Mouse (Mus musculus): ENCODE data around the gene Unc13a. TPM values are rescaled to one million over a fixed set of nuclear protein-coding genes. Genes with fewer than 3 reads are reported as not detected.

Unc13a gene
- polyA plus RNA-seq, 1 experiment from 2014 or later, result 0.59 TPM

- no peak overlapping the region for H3K9ac ChIP-seq (ENCODE audit: low read length)
- ATAC-seq (ENCODE audit: insufficient number of reproducible peaks, low FRiP score, low TSS enrichment, low read depth) (no peak), DNase-seq (ENCODE audit: low spot score) (no peak)
- no peak overlapping the region for H3K27ac ChIP-seq (replicated peaks; ENCODE audit: low read depth, low read length)
- H3K4me1 ChIP-seq (ENCODE audit: control insufficient read depth, insufficient read depth, low read length), result peaks cover 18% of the 10 kb centered on the region
- peaks cover 22% of the 10 kb centered on the region for H3K27me3 ChIP-seq (ENCODE audit: control insufficient read depth, insufficient read depth, low read length)
- H3K4me2 ChIP-seq (ENCODE audit: low read depth, severe bottlenecking), result no peak overlapping the region
- 59% methylated on average over 5 of the region's 5 CpGs for WGBS
- H3K36me3 ChIP-seq (ENCODE audit: control insufficient read depth, insufficient read depth, low read length), result no peaks in the 10 kb centered on the region
- H3K4me3 ChIP-seq (ENCODE audit: low read depth, low read length), result no peak overlapping the region
- H3K9me3 ChIP-seq (ENCODE audit: control insufficient read depth, low read length), result no peaks in the 10 kb centered on the region
These were observed 4.3 kb downstream of the Unc13a start for GRCm38 (mm10) chr8:71667256-71667655.

- H3K4me2 ChIP-seq (ENCODE audit: low read depth, severe bottlenecking), result no peak overlapping the region
- H3K36me3 ChIP-seq (ENCODE audit: control insufficient read depth, insufficient read depth, low read length), result no peaks in the 10 kb centered on the region
- no peaks in the 10 kb centered on the region for H3K9me3 ChIP-seq (ENCODE audit: control insufficient read depth, low read length)
- H3K27ac ChIP-seq (replicated peaks; ENCODE audit: low read depth, low read length), result no peak overlapping the region
- peaks cover 18% of the 10 kb centered on the region for H3K4me1 ChIP-seq (ENCODE audit: control insufficient read depth, insufficient read depth, low read length)
- peaks cover 23% of the 10 kb centered on the region for H3K27me3 ChIP-seq (ENCODE audit: control insufficient read depth, insufficient read depth, low read length)
- no peak overlapping the region for H3K4me3 ChIP-seq (ENCODE audit: low read depth, low read length)
- H3K9ac ChIP-seq (ENCODE audit: low read length), result no peak overlapping the region
- DNase-seq (ENCODE audit: low spot score), result no peak
- no peak for ATAC-seq (ENCODE audit: insufficient number of reproducible peaks, low FRiP score, low TSS enrichment, low read depth)
- 26% methylated on average over 1 of the region's 1 CpGs for WGBS
These were observed 4.7 kb downstream of the Unc13a start for GRCm38 (mm10) chr8:71666855-71667254.

GRCm38 (mm10) chr8:71665331-71666130, 6.0 kb downstream of the Unc13a start:
- 4% methylated on average over 21 of the region's 22 CpGs for WGBS
- no peaks in the 10 kb centered on the region for H3K36me3 ChIP-seq (ENCODE audit: control insufficient read depth, insufficient read depth, low read length)
- H3K9ac ChIP-seq (ENCODE audit: low read length), result no peak overlapping the region
- peaks cover 20% of the 10 kb centered on the region; the same call in 1 of the 2 replicates for H3K27me3 ChIP-seq (ENCODE audit: control insufficient read depth, insufficient read depth, low read length)
- peak overlapping the region; percentile 31 for H3K4me2 ChIP-seq (ENCODE audit: low read depth, severe bottlenecking)
- ATAC-seq (ENCODE audit: insufficient number of reproducible peaks, low FRiP score, low TSS enrichment, low read depth) (peak; percentile 55), DNase-seq (ENCODE audit: low spot score) (peak; percentile 85)
- no peaks in the 10 kb centered on the region for H3K9me3 ChIP-seq (ENCODE audit: control insufficient read depth, low read length)
- H3K27ac ChIP-seq (replicated peaks; ENCODE audit: low read depth, low read length), result no peak overlapping the region
- 0 out of 2 replicates have a peak overlapping the region, but pooled peaks have one; percentile 8 for H3K4me3 ChIP-seq (ENCODE audit: low read depth, low read length)
- H3K4me1 ChIP-seq (ENCODE audit: control insufficient read depth, insufficient read depth, low read length), result peaks cover 9% of the 10 kb centered on the region

GRCm38 (mm10) chr8:71660325-71661120, 11.0 kb downstream of the Unc13a start:
- DNase-seq (ENCODE audit: low spot score) (peak; percentile 93), ATAC-seq (ENCODE audit: insufficient number of reproducible peaks, low FRiP score, low TSS enrichment, low read depth) (0 out of 2 replicates have a peak, but pooled peaks have one; percentile 37)
- H3K27me3 ChIP-seq (ENCODE audit: control insufficient read depth, insufficient read depth, low read length), result peaks cover 42% of the 10 kb centered on the region
- no peak overlapping the region for H3K9ac ChIP-seq (ENCODE audit: low read length)
- no peak overlapping the region for H3K27ac ChIP-seq (replicated peaks; ENCODE audit: low read depth, low read length)
- H3K9me3 ChIP-seq (ENCODE audit: control insufficient read depth, low read length), result no peaks in the 10 kb centered on the region
- no peak overlapping the region for H3K4me3 ChIP-seq (ENCODE audit: low read depth, low read length)
- H3K36me3 ChIP-seq (ENCODE audit: control insufficient read depth, insufficient read depth, low read length), result no peaks in the 10 kb centered on the region
- no peaks in the 10 kb centered on the region for H3K4me1 ChIP-seq (ENCODE audit: control insufficient read depth, insufficient read depth, low read length)
- no peak overlapping the region for H3K4me2 ChIP-seq (ENCODE audit: low read depth, severe bottlenecking)
- 8% methylated on average over 36 of the region's 36 CpGs for WGBS

- Histone ChIP-seq H3K36me3 (ENCODE audit: control insufficient read depth, insufficient read depth, low read length) (no peaks in the 10 kb centered on the region), H3K9ac (ENCODE audit: low read length) (no peak overlapping the region), H3K4me3 (ENCODE audit: low read depth, low read length) (no peak overlapping the region), H3K9me3 (ENCODE audit: control insufficient read depth, low read length) (no peaks in the 10 kb centered on the region), H3K27ac (replicated peaks; ENCODE audit: low read depth, low read length) (no peak overlapping the region), H3K27me3 (ENCODE audit: control insufficient read depth, insufficient read depth, low read length) (peaks cover 50% of the 10 kb centered on the region), H3K4me2 (ENCODE audit: low read depth, severe bottlenecking) (no peak overlapping the region), H3K4me1 (ENCODE audit: control insufficient read depth, insufficient read depth, low read length) (no peaks in the 10 kb centered on the region)
- ATAC-seq (ENCODE audit: insufficient number of reproducible peaks, low FRiP score, low TSS enrichment, low read depth) (no peak), DNase-seq (ENCODE audit: low spot score) (no peak)
- 77% methylated on average over 1 of the region's 1 CpGs for WGBS
These were observed 11.8 kb downstream of the Unc13a start for GRCm38 (mm10) chr8:71659751-71660150.

GRCm38 (mm10) chr8:71658515-71659049, 13.0 kb downstream of the Unc13a start:
- Histone ChIP-seq H3K27ac (replicated peaks; ENCODE audit: low read depth, low read length) (no peak overlapping the region), H3K4me1 (ENCODE audit: control insufficient read depth, insufficient read depth, low read length) (no peaks in the 10 kb centered on the region), H3K27me3 (ENCODE audit: control insufficient read depth, insufficient read depth, low read length) (peaks cover 57% of the 10 kb centered on the region), H3K4me3 (ENCODE audit: low read depth, low read length) (no peak overlapping the region), H3K9ac (ENCODE audit: low read length) (no peak overlapping the region), H3K4me2 (ENCODE audit: low read depth, severe bottlenecking) (no peak overlapping the region), H3K9me3 (ENCODE audit: control insufficient read depth, low read length) (no peaks in the 10 kb centered on the region), H3K36me3 (ENCODE audit: control insufficient read depth, insufficient read depth, low read length) (no peaks in the 10 kb centered on the region)
- DNase-seq (ENCODE audit: low spot score), result no peak
- 33% methylated on average over 17 of the region's 17 CpGs for WGBS
- no peak for ATAC-seq (ENCODE audit: insufficient number of reproducible peaks, low FRiP score, low TSS enrichment, low read depth)

GRCm38 (mm10) chr8:71657816-71658215, 13.7 kb downstream of the Unc13a start:
- Histone ChIP-seq H3K4me1 (ENCODE audit: control insufficient read depth, insufficient read depth, low read length) (no peaks in the 10 kb centered on the region), H3K27me3 (ENCODE audit: control insufficient read depth, insufficient read depth, low read length) (peaks cover 57% of the 10 kb centered on the region), H3K27ac (replicated peaks; ENCODE audit: low read depth, low read length) (no peak overlapping the region), H3K9ac (ENCODE audit: low read length) (no peak overlapping the region), H3K4me2 (ENCODE audit: low read depth, severe bottlenecking) (no peak overlapping the region), H3K36me3 (ENCODE audit: control insufficient read depth, insufficient read depth, low read length) (no peaks in the 10 kb centered on the region), H3K4me3 (ENCODE audit: low read depth, low read length) (no peak overlapping the region), H3K9me3 (ENCODE audit: control insufficient read depth, low read length) (no peaks in the 10 kb centered on the region)
- no peak for DNase-seq (ENCODE audit: low spot score)
- WGBS, result 19% methylated on average over 9 of the region's 9 CpGs
- no peak for ATAC-seq (ENCODE audit: insufficient number of reproducible peaks, low FRiP score, low TSS enrichment, low read depth)

- H3K9me3 ChIP-seq (ENCODE audit: control insufficient read depth, low read length), result no peaks in the 10 kb centered on the region
- peak overlapping the region; percentile 29; the same call in 1 of the 2 replicates for H3K4me2 ChIP-seq (ENCODE audit: low read depth, severe bottlenecking)
- 2% methylated on average over 24 of the region's 24 CpGs for WGBS
- no peaks in the 10 kb centered on the region for H3K4me1 ChIP-seq (ENCODE audit: control insufficient read depth, insufficient read depth, low read length)
- ATAC-seq (ENCODE audit: insufficient number of reproducible peaks, low FRiP score, low TSS enrichment, low read depth) (peak; percentile 27; the same call in 1 of the 2 replicates), DNase-seq (ENCODE audit: low spot score) (peak; percentile 68)
- H3K27ac ChIP-seq (replicated peaks; ENCODE audit: low read depth, low read length), result no peak overlapping the region
- H3K27me3 ChIP-seq (ENCODE audit: control insufficient read depth, insufficient read depth, low read length), result peaks cover 44% of the 10 kb centered on the region
- no peaks in the 10 kb centered on the region for H3K36me3 ChIP-seq (ENCODE audit: control insufficient read depth, insufficient read depth, low read length)
- H3K9ac ChIP-seq (ENCODE audit: low read length), result no peak overlapping the region
- H3K4me3 ChIP-seq (ENCODE audit: low read depth, low read length), result no peak overlapping the region
These were observed 17.0 kb downstream of the Unc13a start for GRCm38 (mm10) chr8:71654600-71654999.

Data from limb, embryonic 11.5 days (tissue).